Mouse (Mus musculus): Measurements from ENCODE around the gene Mybl2. TPM values are rescaled to one million over a fixed set of nuclear protein-coding genes. Genes with fewer than 3 reads are reported as not detected.
"Not testable (repeated sequence)": the region's sequence is repeated elsewhere in the genome, so short reads cannot be mapped to it uniquely, and the experiment has no call there.

The Mybl2 gene
- total RNA-seq (2021), result under 1 TPM; 0.57 to 0.79 TPM
- long read RNA-seq, result 0 reads

DNA sequence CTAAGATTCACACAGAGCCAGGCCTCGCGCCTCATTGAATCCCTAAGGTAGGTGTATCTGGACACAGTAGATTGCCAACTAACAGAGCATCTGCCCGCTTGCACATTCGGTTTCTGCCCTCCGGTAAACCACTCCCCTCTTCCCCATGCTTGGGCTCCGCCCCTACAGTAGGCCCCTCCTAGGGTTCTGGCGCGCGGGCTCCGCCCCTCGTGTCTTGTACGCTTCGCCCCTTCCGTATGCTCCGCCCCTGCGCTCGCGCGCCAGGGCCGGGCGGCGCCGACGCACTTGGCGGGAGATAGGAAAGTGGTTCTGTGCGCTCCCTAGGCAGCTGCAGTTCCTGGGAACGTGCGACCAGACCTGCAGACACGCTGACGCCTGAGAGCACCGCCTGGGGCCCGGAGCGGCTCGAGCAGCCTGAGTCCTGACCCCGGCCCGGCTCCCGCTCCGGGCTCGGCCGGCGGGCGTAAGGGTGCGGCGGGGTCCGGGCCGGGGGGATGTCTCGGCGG, at the start of gene Mybl2:
Gene Mybl2, plus strand, starts transcription at position 353 of the 506 bp plus-strand sequence.
- peak; percentile 73 to 83 for DNase-seq (ENCODE audit: low spot score in 2 of 2)

DNA sequence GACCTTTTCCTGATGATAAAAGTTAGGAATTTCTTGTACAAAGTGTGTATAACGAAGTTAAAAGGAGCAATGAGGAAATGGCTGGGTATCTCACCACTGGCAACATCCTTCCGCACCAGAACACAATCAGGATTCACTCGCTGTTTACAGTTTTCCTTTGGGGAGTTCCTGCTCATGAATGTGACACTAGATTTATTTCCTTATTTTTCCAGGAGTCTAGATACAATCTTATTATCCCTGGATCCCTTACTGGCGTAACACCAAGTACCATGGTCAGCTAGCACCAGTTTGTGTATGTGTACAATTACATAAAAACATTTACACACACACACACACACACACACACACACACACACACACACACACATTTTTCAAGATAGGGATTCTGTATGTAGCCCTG, 47.2 kb upstream of the Mybl2 start:
- no peak for DNase-seq (ENCODE audit: low spot score in 2 of 2)

DNA sequence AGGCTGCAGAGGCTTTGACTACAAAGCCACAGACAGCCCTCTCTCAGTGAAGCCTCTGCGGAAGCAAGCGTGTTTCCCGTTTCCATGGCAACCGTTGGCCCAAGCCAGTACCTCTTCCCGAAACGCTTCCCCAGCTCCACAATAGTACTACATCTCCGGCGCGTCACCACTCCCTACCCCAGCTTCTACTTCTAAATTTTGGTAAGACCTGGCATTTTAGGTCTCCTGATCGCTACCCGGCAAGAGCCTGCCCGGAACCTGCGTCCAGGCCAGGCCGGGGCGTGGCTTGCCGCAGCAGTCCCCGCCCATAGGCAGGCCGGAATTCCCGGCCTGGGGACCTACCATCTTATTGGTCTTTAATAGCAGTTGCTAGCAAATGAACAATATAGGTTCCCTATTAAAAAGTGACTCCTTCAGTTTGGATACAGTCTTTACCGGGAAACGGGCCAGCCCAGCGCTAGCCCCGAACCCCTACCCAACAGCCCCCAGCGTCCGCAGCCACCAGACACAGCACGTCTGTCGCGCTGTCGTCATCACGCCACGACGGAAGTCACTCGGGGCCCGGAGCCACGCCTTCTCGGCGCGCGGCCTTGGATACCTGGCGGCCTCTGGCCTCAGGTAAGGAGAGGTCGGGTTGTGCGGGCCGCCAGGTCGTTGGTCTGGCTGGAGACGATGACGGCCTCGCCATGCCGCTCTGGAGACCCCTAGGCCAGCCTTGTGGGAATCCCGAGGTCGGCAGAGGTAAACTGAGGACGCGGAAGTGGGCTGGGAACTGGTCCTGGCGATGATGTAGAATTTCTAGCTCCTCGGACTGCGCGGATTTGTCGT, 37.4 kb upstream of the Mybl2 start, which contains the start of gene Ift52:
Gene Ift52, plus strand, starts transcription at position 439 of the 828 bp plus-strand sequence.
- DNase-seq (ENCODE audit: low spot score in 2 of 2), result peak; percentile 88 to 95

DNA sequence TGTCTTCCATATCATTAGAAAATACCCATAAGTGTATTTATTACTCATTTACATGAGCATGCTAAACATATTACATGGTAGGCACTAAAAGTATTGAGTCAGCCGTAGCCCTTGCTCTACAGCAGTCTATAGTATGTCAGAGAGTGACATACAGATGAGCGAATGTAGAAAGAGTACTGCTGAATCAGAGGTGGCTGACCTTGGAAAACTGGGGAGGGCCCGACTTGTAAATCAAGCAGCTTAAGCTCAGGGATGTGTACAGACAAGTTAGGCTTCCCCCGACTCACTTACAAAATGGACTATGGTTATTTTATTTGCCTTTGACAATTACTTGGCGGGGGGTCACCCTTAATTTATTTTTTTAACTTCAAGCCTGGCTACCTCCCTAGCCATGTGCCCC, 23.2 kb upstream of the Mybl2 start:
- no peak for DNase-seq (ENCODE audit: low spot score in 2 of 2)

DNA sequence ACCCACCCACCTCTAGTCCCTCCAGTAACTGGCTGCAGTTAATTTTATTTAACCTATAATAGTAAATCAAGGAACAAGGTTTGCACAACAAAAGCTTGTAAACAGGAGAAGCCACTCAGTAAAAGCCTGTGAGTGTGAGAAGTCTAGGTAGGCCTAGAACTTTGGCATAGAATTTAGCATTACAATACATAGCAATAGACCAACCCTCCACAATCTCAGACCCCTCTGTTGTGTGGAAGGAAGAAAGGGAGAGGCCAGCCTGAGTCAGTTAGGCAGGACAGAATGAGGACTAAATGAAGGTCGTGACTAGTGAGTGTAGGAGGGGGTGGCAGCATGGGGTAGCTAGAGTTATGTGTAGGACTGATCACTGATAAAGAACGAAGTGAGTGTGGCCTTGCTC, 22.7 kb upstream of the Mybl2 start:
- no peak for DNase-seq (ENCODE audit: low spot score in 2 of 2)

DNA sequence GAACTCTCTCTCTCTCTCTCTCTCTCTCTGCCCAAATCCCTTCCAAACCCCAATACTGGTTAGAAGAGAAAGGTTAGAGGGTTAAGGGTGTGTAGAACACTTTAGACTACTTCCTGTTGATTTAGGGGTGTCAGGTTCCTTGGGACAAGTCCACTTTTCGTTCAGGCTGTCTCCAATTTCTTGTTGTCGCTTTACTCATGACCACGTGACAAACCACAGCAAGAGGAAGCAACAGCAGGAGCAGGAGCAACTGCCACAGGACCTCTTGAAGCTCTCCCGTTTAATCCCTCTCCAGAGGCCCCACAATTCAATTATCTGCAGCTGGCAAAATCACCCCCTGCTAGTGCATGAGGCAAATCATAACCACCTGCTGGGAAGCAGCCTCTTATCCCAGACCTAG, 21.9 kb upstream of the Mybl2 start:
- DNase-seq (ENCODE audit: low spot score in 2 of 2), result no peak

DNA sequence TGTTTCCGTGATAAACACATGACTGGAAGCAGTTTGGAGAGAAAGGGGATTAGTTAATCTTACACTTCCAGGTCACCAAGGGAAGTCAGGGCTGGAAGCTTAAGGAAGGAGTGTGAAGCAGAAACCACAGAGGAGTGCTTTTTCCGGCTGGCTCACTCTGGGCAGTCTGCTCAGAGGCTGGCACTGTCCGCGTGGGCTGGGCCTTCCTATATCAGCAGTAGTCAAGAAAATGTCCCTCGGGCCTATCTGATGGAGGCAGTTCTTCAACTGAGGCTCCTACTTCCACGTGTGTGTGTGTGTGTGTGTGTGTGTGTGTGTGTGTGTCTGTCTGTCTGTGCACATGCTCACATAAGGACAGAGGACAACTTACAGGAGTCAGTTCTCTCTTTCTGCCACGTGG, 14.5 kb upstream of the Mybl2 start:
- DNase-seq (ENCODE audit: low spot score in 2 of 2), result no peak

DNA sequence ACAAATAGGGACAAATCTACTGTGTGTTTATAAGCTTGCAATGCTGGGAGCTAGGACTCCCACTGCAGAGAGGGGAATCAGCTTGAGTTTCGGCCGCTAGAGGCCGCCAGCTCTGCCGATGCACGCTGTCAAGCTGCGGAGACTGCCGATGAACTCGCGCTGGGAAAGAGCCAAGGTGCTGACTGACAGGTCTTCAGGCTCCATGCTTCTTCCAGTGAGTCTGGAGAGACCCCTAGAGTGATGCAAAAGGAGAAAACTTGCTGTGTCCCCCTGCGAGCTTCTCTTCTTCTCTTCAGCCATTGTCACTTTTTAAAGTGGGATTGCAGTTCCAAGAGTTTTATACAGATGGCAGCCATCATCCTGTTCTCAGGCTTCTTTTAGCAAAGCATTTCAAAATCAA, 6.4 kb upstream of the Mybl2 start:
- DNase-seq (ENCODE audit: low spot score in 2 of 2), result peak; percentile 53 to 83

DNA sequence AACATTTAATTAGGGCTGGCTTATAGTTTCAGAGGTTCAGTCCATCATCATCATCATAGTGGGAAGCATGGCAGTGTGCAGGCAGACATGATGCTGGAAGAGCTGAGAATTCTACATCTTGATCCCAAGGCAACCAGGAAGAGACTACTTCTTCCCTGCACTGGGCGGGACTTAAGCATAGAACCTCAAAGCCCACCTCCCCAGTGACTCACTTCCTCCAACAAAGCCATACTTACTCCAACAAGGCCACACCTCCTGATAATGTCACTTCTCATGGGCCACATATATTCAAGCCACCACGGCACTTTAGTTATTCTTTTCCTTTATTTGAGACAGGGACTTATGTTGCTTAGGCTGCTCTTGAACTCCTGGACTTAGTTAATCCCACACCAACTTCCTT, 5.4 kb upstream of the Mybl2 start:
- no peak for DNase-seq (ENCODE audit: low spot score in 2 of 2)

DNA sequence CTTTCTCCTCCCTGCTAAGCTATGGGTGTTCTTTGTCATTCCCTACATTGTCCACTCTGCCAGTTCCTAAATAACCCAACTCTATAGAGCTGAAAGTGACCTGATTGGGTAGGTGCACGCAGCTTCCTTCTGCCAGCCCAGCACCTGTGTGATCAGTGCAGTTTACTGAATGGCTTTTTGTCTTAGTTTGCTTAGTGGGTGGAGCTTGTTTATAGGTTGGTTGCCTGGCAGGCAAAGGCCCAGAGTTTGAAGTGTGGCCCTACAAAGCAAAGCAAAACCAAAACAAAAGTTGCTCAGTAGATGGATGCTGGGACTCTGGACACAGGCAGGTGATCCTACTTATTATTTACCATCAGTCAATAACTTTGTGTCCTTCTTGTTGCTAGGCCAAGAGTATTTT, 2.8 kb upstream of the Mybl2 start:
- DNase-seq (ENCODE audit: low spot score in 2 of 2), result no peak

DNA sequence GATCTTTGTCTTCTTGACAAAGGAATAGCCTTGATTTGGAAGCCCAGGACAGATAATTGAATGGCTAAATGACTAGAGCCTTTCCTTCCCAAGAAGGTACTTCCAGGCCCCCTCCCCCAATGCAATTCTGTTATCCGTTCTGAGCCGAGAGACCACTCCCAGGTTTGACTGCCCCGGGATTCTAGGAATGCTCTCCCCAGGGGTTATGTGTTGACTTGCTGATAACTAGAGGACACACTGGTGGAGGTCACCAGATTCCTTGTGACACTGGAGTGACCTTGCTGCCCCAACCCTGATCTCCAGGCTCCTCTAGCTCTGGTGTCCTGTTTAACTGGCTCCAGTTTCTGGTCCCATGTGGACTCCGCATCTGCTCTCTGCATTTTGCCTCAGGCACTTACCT, 2.4 kb upstream of the Mybl2 start:
- DNase-seq (ENCODE audit: low spot score in 2 of 2), result no peak

DNA sequence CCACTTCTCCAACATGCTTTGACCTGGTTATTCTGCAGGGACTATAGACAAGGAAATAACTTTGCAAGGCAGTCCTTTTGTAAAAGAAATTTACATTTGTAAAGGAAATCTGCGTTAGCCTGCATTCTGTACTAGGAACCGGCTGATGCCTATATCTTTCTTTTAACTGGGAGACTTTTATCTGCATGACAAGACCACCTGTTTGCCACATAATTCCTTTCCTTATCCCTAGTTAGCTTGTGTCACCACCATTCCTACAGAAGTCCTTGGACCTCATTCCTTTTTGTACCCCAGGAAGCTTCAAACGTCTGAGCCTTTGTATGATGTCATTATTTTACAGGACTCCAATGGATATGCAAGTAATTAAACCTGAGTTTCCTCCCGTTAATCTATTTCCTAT, 1.7 kb upstream of the Mybl2 start:
- DNase-seq (ENCODE audit: low spot score in 2 of 2), result no peak

DNA sequence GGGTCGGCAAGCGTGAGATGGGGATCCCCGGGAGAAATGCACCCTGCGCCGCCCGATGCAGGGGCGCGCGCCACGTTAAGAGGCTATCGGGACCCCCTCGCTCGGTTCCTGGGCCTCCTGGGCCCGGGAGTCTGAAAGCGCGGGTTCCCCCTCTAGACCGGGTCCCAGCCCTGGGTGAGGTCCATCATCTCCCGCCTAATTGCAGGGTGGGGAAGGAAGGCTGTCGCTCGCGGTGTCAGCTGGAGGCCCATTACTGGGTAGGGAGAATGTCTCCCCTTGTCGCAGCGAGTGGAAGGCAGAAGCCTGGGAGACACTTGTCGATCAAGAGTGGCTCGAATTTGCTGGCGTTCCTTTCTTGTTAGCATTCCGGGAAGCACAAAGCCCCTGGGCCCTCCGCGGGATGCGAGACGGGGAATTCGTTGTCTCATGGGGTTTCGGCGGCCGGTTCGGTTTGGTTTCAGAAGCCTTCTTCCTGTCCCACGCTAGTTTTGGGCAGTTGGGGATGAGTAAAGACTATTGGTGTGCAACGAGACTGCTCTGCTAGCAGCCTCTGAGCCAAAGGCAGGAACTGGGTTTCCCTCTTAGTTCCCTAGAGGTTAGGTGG, 506 bp downstream of the Mybl2 start:
- no peak for DNase-seq (ENCODE audit: low spot score in 2 of 2)

DNA sequence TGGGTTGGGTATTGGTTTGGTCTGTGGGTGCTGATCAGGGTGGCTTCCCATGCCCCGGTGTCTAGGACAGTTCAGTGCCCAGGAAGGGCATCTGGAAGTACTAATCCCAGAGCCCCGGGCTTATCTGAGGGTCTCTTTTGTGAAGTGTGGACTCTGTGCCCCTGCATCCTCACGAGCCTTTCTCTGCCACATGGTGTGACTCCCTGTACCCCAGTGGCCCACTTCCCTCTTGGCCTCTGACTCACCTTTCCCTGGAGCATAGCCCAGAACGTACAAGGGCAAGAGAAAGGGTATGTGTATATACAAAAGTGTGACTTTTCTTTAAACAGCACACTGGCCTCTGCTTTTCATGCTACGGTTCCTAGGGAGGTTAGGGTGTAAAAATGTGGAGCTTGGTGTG, 1.2 kb downstream of the Mybl2 start:
- no peak for DNase-seq (ENCODE audit: low spot score in 2 of 2)

DNA sequence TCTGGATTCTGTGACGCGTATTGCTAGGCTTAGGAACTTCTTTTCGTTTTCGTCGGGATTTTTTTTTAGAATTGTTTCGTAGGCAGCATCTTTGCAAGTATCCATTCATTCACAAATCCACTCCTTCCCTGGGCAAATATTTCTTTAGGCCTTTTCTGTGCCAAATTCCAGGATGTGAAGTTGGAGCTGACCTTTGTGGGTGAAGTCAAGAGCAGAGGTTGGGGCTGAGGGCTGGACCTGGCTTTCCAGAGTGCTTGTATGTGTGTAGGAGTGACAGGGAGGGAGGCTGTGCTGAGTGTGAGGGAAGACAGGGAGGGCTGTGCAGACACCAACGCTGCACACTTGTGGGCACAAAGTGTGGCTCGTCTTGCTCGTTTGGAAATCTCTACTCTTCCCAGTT, 2.1 kb downstream of the Mybl2 start:
- DNase-seq (ENCODE audit: low spot score in 2 of 2), result no peak

DNA sequence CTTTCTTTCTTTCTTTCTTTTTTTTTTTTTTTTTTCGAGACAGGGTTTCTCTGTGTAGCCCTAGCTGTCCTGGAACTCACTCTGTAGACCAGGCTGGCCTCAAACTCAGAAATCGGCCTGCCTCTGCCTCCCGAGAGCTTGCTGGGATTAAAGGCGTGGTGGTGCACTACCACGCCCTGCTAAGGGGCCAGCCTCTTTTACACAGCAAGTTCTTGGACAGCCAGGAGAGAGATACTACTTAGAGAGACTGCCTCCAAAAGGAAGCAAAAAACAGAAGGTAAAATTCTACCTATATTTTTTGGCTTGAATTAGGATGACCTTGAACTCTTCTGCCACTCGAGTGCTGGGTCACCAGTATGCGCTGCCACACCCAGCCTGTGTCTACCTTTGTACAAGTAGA, 4.5 kb downstream of the Mybl2 start:
- not testable (repeated sequence) for DNase-seq (ENCODE audit: low spot score in 2 of 2)

DNA sequence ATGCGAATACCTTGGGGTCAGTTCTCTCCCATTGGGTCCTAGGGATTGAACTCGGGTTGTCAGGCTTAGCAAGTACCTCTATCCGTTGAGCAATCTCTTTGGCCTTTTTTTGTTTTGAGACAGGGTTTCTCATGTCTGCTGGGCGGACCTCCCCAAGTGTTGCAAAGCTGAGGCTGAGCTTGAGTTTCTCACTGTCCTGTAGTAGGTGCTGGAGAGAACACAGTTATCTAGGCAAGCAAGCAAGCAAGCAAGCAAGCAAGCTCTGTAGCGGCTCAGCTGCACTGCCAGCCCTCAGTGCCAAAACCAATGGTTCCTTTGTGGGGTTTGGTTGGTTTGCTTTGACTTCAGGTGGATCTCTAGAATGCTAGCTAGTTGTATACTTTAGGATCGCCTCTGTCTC, 6.1 kb downstream of the Mybl2 start:
- no peak for DNase-seq (ENCODE audit: low spot score in 2 of 2)

DNA sequence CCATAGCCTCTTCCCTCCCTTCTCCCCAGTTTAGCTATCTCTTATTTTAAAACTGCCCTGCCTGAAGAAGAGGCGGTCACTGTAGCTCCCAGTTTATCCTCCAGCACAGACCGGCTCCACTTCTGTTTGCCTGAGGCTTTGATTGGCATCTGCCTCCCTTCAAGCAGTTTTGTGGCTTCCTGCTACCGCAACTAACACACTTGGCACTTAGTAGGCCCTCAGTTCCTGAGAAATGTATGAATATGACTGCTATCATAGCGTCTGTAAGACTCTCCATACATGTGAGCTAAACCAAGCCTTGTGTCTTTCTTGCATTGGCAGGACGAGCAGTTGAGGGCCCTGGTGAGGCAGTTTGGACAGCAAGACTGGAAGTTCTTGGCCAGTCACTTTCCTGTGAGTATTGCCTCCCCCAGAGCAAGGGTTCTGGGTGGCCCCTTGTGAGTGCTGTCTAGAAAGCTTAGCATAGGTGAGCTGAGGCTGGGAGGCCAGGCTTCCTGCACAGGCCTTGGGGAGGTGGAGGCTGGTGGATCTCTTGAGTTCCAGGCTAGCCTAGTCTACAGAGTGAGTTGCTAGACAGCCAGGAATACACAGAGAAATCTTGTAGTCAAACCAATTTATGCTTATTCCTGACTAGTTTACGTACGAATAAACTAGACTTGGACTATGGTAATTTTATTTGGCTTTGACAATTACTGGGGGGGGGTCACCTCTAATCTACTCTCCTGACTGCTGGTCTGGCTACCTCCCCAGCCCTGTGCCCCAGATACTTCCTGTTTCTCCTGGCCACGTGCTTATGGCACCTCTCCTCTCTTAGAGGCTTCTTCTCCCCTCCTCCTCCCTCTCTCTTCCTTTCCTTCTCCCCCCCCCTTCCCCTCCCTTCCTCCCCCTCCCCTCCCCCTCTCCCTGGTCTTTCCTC, 7.0 kb downstream of the Mybl2 start:
- DNase-seq (ENCODE audit: low spot score in 2 of 2), result no peak

DNA sequence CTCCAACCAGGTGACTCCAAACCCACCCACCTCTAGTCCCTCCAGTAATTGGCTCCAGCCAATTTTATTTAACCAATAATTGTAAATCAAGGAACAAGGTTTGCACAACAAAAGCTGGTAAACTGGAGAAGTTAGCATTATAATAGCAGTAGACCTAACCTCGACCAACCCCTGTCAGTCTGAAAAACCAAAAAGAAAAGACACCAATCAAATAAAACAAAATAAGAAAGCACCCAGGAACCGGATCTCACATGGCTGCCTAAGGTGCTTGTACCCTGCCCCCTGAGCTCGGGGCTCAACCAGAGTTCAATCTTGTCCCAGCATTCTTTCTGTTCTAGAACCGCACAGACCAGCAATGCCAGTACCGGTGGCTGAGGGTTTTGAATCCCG, 7.6 kb downstream of the Mybl2 start:
- DNase-seq (ENCODE audit: low spot score in 2 of 2), result no peak

DNA sequence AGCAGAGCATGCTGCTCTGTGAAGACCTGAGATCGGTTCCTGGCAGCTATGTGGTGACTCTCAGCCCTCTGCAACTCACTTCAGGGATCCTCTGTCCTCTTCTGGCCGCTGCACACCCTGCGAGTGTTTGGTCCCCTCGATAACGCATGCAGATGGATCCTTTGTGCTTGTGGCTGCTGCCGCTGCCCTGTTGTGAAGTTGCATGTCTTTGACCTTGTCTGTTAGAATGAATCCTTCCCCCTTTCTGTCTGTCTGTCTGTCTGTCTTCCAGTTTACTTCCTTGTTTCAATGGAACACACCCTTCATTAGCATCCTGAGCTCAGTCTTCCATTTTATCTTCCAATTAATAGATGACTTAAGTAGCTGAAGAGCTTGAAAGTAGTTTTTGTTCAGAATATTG, 11.8 kb downstream of the Mybl2 start:
- DNase-seq (ENCODE audit: low spot score in 2 of 2), result no peak

DNA sequence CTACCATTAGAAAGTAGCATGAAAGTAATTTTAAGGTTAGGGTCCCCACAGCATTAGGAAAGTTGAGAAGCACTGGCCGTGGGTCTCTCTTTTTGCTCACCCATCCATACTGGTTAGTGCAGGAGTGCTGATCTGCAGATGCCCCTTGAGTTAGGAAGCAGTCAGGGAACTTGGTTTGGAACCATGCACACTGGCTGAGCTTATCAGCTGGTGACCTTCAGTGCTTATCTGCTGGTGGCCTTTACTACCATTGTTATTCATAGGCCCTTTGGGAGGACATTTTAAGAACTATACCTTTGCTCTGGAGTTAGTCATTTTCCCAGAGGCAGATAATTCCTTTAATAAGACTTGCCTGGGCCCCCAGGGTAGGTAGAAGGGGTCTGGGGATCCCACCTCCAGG, 12.7 kb downstream of the Mybl2 start:
- DNase-seq (ENCODE audit: low spot score in 2 of 2), result no peak

DNA sequence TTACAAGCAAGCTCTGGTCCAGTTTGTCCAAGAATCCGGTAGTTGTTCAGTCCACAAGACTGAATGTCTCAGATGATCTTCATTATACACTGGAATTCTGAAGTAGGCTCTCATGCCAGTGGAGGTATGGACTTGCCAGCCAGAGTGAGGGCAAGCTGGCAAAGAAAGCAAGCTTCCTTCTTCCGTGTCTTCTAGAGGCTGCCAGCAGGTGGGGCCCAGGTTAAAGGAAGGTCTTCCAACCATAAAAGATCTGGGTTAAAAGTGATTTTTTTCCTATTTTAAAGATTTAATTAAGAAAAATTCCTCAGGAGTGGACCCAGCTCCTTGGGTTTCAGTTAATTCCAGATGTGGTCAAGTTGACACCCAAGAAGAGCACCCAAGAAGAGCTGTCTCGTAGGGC, 15.7 kb downstream of the Mybl2 start:
- DNase-seq (ENCODE audit: low spot score in 2 of 2), result no peak

Data from layer of hippocampus, adult 18-20 months (tissue).